Mouse (Mus musculus) thymus, adult 2 months (tissue): ENCODE results near the gene Lingo2.

Experiments used
- CTCF ChIP-seq: fragments of 200-500 bp; IDR thresholded peaks from 2 replicates; pipeline ENCODE4 v1.5.1; 2012; ENCODE audit warnings: mild to moderate bottlenecking, control low read depth, low read length, moderate library complexity, borderline replicate concordance; ENCODE audit not compliant: control insufficient read depth, poor library complexity, insufficient read depth; ENCODE audit errors: extremely low read depth
- POLR2A ChIP-seq: fragments of 200-500 bp; IDR thresholded peaks from 2 replicates; pipeline ENCODE4 v1.6.1; 2012; ENCODE audit warnings: mild to moderate bottlenecking, low read length, control low read depth, moderate library complexity; ENCODE audit not compliant: control insufficient read depth, poor library complexity, insufficient read depth; ENCODE audit errors: extremely low read depth

DNA sequence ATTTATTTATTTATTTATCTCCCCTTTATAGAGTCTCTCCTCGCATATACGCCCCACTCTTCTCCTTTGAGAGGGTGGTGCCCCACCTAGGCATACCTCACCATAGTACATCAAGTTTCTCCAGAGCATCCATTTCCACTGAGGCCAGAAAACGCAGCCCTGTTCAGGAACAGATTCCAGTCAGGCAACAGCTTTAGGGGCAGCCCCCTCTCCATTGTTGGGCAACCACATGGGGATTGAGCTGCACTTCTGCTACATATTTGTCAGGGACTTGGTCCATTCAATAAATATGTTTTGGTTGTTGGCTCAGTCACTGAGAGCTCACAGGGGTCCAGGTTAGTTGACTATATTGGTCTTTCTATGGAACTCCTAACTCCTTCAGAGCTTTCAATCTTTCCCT, 544.2 kb downstream of the Lingo2 start:
- no peak for TF ChIP-seq CTCF
- no peak for TF ChIP-seq POLR2A
